Comparison of ENCODE assay signal across 10 mouse cellular contexts in genomic region chr9:57774168-57774567, GRCm38 (mm10). TPM values are rescaled to one million over a fixed set of nuclear protein-coding genes. Genes with fewer than 3 reads are reported as not detected.
DNase-seq lines count a peak whose midpoint lies in the region; ATAC-seq and TF ChIP-seq lines count a peak whose summit lies in the region.
"Had no signal": no experiment of that assay in that cellular context is flagged by ENCODE, and none has a peak within 500 bp of the region (broad histone marks: within the 10 kb centered on the region; RNA-seq: fewer than 3 reads in every experiment).

No protein-coding gene starts in this region.

- no peaks in the 10 kb centered on the region for H3K9me3 ChIP-seq in stomach, embryonic 16.5 days (replicated peaks; ENCODE audit: control insufficient read depth, low read length)

- no peak overlapping the region for H3K4me2 ChIP-seq in stomach, embryonic 16.5 days (ENCODE audit: low read depth, low read length)

- peak; percentile 57 for TF ChIP-seq CTCF in gastrocnemius, adult 2 months (IDR thresholded peaks at IDR 0.05)
- TF ChIP-seq CTCF in lung, adult 2 months (IDR thresholded peaks at IDR 0.05; ENCODE audit: insufficient read depth, low read length): no peak

- DNase-seq in gastrocnemius, adult 2 months: no peak
- no peak for DNase-seq in gastrocnemius, adult 8-10 months (ENCODE audit: low spot score in 2 of 2)
- DNase-seq in lung, postnatal 25 days (ENCODE audit: low spot score): peak; percentile 33
- no peak for DNase-seq in lung, adult 2 months
- DNase-seq in embryo, embryonic 10.5 days (ENCODE audit: low spot score): peak; percentile 61
- no peak for DNase-seq in urinary bladder, postnatal 10 days (ENCODE audit: low spot score)
- DNase-seq in spleen, adult 12 weeks (ENCODE audit: low spot score): no peak
- DNase-seq: adrenal gland, postnatal 36 days; right cerebral cortex, postnatal 4 days had no signal

- H3K9ac ChIP-seq in stomach, embryonic 16.5 days (ENCODE audit: low read length): no peak overlapping the region

- no peaks in the 10 kb centered on the region for H3K27me3 ChIP-seq in stomach, embryonic 16.5 days (ENCODE audit: control insufficient read depth, insufficient read depth, low read length)

- TF ChIP-seq POLR2A in lung, adult 2 months (IDR thresholded peaks at IDR 0.05; ENCODE audit: borderline replicate concordance, extremely low read depth, low read depth, low read length): no peak

- no peak overlapping the region for H3K4me3 ChIP-seq in gastrocnemius, adult 2 months
- no peak overlapping the region for H3K4me3 ChIP-seq in lung, adult 2 months (replicated peaks; ENCODE audit: extremely low read depth, low read depth, low read length)
- H3K4me3 ChIP-seq in stomach, embryonic 16.5 days (replicated peaks; ENCODE audit: low read length): no peak overlapping the region

- peak; percentile 56; the same call in 1 of the 2 replicates for ATAC-seq in stomach, embryonic 16.5 days (ENCODE audit: insufficient read depth, low FRiP score)

- intact Hi-C loops in gastrocnemius, adult 2 months (cut with DNase I): no loop called here

- WGBS in lung, adult 2 months: 0% methylated on average over 1 of the region's 1 CpGs
- 5% methylated on average over 1 of the region's 1 CpGs for WGBS in stomach, embryonic 16.5 days

- no peaks in the 10 kb centered on the region for H3K4me1 ChIP-seq in lung, adult 2 months (ENCODE audit: control insufficient read depth, insufficient read depth, low read length)
- H3K4me1 ChIP-seq in stomach, embryonic 16.5 days (ENCODE audit: control insufficient read depth, insufficient read depth, low read length): no peaks in the 10 kb centered on the region; the same call in 1 of the 2 replicates

- no peak overlapping the region for H3K27ac ChIP-seq in gastrocnemius, adult 2 months
- no peak overlapping the region for H3K27ac ChIP-seq in stomach, embryonic 16.5 days (ENCODE audit: low read length)

- H3K36me3 ChIP-seq in stomach, embryonic 16.5 days (ENCODE audit: control insufficient read depth, insufficient read depth, low read length): no peaks in the 10 kb centered on the region

RNA-seq across cellular contexts. Expression of gene Clk3, which starts 8.5 kb away (rescaled TPM):
- 10 to 100 TPM; 45.4 to 50.4 TPM for total RNA-seq in gastrocnemius, adult 2 months (2021)
- 10 to 100 TPM; 41.4 to 61.1 (median 44.6) TPM for total RNA-seq in gastrocnemius, adult 8-10 months (2022)
- polyA plus RNA-seq in lung, adult 2 months (2012; rRNA removed): 95.5 and 159 TPM in 2 replicates
- 66.7 and 76.8 TPM in 2 replicates for polyA plus RNA-seq in stomach, embryonic 16.5 days (2015; fragmentation: Nextera tagmentation; extraction: Ambion mirVana)

Comparison
In these comparisons a context has a peak if more than half of its experiments do, and no peak if none do; other contexts are left out.
1. DNase-seq: peak in lung, postnatal 25 days (single experiment) and embryo, embryonic 10.5 days (single experiment); none in gastrocnemius, adult 2 months (single experiment), gastrocnemius, adult 8-10 months (0 of 2), lung, adult 2 months (single experiment), urinary bladder, postnatal 10 days (single experiment) and spleen, adult 12 weeks (single experiment).